Mouse (Mus musculus): ENCODE data around the gene Mast3. TPM values are rescaled to one million over a fixed set of nuclear protein-coding genes. Genes with fewer than 3 reads are reported as not detected.
A peak's percentile ranks its signal among the peaks of the same experiment; 100 is the strongest.

Mast3 gene
- polyA plus RNA-seq, 2 experiments, result 14.4 to 37.2 TPM

GRCm38 (mm10) chr8:70801830-70802229 is 3.0 kb downstream of the Mast3 start:
- WGBS, result 78% methylated on average over 1 of the region's 1 CpGs
- ATAC-seq (ENCODE audit: low FRiP score, low read depth) (no peak), DNase-seq (ENCODE audit: low spot score) (no peak)
- Histone ChIP-seq H3K9ac (ENCODE audit: low read depth, low read length, severe bottlenecking) (no peak overlapping the region), H3K4me2 (replicated peaks; ENCODE audit: low read depth, low read length, severe bottlenecking) (no peak overlapping the region), H3K4me3 (replicated peaks; ENCODE audit: low read length) (no peak overlapping the region), H3K27me3 (ENCODE audit: control insufficient read depth, insufficient read depth, low read length) (peaks cover 39% of the 10 kb centered on the region), H3K36me3 (ENCODE audit: control insufficient read depth, insufficient read depth, low read length) (no peaks in the 10 kb centered on the region), H3K4me1 (ENCODE audit: control insufficient read depth, insufficient read depth, low read length) (peaks cover 12% of the 10 kb centered on the region), H3K27ac (replicated peaks; ENCODE audit: low read depth, low read length) (no peak overlapping the region), H3K9me3 (ENCODE audit: control insufficient read depth, low read length) (no peaks in the 10 kb centered on the region)
- TF ChIP-seq POLR2A (IDR thresholded peaks at IDR 0.05; ENCODE audit: borderline replicate concordance, extremely low read depth, insufficient read depth, insufficient read length), result no peak

GRCm38 (mm10) chr8:70801156-70801555 is 3.7 kb downstream of the Mast3 start:
- Histone ChIP-seq H3K27ac (replicated peaks; ENCODE audit: low read depth, low read length) (no peak overlapping the region), H3K4me1 (ENCODE audit: control insufficient read depth, insufficient read depth, low read length) (peaks cover 12% of the 10 kb centered on the region), H3K4me3 (replicated peaks; ENCODE audit: low read length) (no peak overlapping the region), H3K36me3 (ENCODE audit: control insufficient read depth, insufficient read depth, low read length) (no peaks in the 10 kb centered on the region), H3K9me3 (ENCODE audit: control insufficient read depth, low read length) (no peaks in the 10 kb centered on the region), H3K27me3 (ENCODE audit: control insufficient read depth, insufficient read depth, low read length) (peaks cover 39% of the 10 kb centered on the region), H3K4me2 (replicated peaks; ENCODE audit: low read depth, low read length, severe bottlenecking) (no peak overlapping the region), H3K9ac (ENCODE audit: low read depth, low read length, severe bottlenecking) (no peak overlapping the region)
- no peak for ATAC-seq (ENCODE audit: low FRiP score, low read depth)
- TF ChIP-seq POLR2A (IDR thresholded peaks at IDR 0.05; ENCODE audit: borderline replicate concordance, extremely low read depth, insufficient read depth, insufficient read length), result no peak
- no peak for DNase-seq (ENCODE audit: low spot score)
- WGBS, result 52% methylated on average over 13 of the region's 15 CpGs

GRCm38 (mm10) chr8:70800648-70801047 is 4.2 kb downstream of the Mast3 start:
- H3K4me3 ChIP-seq (replicated peaks; ENCODE audit: low read length), result no peak overlapping the region
- no peak overlapping the region for H3K9ac ChIP-seq (ENCODE audit: low read depth, low read length, severe bottlenecking)
- no peak for ATAC-seq (ENCODE audit: low FRiP score, low read depth)
- no peaks in the 10 kb centered on the region for H3K9me3 ChIP-seq (ENCODE audit: control insufficient read depth, low read length)
- H3K4me2 ChIP-seq (replicated peaks; ENCODE audit: low read depth, low read length, severe bottlenecking), result no peak overlapping the region
- H3K4me1 ChIP-seq (ENCODE audit: control insufficient read depth, insufficient read depth, low read length), result peaks cover 12% of the 10 kb centered on the region
- no peak for TF ChIP-seq POLR2A (IDR thresholded peaks at IDR 0.05; ENCODE audit: borderline replicate concordance, extremely low read depth, insufficient read depth, insufficient read length)
- H3K27ac ChIP-seq (replicated peaks; ENCODE audit: low read depth, low read length), result no peak overlapping the region
- DNase-seq (ENCODE audit: low spot score), result no peak
- 50% methylated on average over 10 of the region's 10 CpGs for WGBS
- no peaks in the 10 kb centered on the region for H3K36me3 ChIP-seq (ENCODE audit: control insufficient read depth, insufficient read depth, low read length)
- peaks cover 39% of the 10 kb centered on the region for H3K27me3 ChIP-seq (ENCODE audit: control insufficient read depth, insufficient read depth, low read length)

- WGBS, result 16% methylated on average over 15 of the region's 15 CpGs
- no peaks in the 10 kb centered on the region for H3K36me3 ChIP-seq (ENCODE audit: control insufficient read depth, insufficient read depth, low read length)
- ATAC-seq (ENCODE audit: low FRiP score, low read depth), result no peak
- peak overlapping the region; percentile 93 for H3K4me2 ChIP-seq (replicated peaks; ENCODE audit: low read depth, low read length, severe bottlenecking)
- peaks cover 24% of the 10 kb centered on the region for H3K27me3 ChIP-seq (ENCODE audit: control insufficient read depth, insufficient read depth, low read length)
- TF ChIP-seq POLR2A (IDR thresholded peaks at IDR 0.05; ENCODE audit: borderline replicate concordance, extremely low read depth, insufficient read depth, insufficient read length), result no peak
- 0 out of 2 replicates have a peak overlapping the region, but pooled peaks have one; percentile 45 for H3K9ac ChIP-seq (ENCODE audit: low read depth, low read length, severe bottlenecking)
- H3K4me1 ChIP-seq (ENCODE audit: control insufficient read depth, insufficient read depth, low read length), result peaks cover 3% of the 10 kb centered on the region; the same call in 1 of the 2 replicates
- H3K27ac ChIP-seq (replicated peaks; ENCODE audit: low read depth, low read length), result no peak overlapping the region
- H3K4me3 ChIP-seq (replicated peaks; ENCODE audit: low read length), result peak overlapping the region; percentile 54; the same call in 1 of the 2 replicates
- no peak for DNase-seq (ENCODE audit: low spot score)
- H3K9me3 ChIP-seq (ENCODE audit: control insufficient read depth, low read length), result no peaks in the 10 kb centered on the region
These were observed 6.6 kb downstream of the Mast3 start for GRCm38 (mm10) chr8:70798281-70798680.

- DNase-seq (ENCODE audit: low spot score) (peak; percentile 96), ATAC-seq (ENCODE audit: low FRiP score, low read depth) (peak; percentile 89)
- Histone ChIP-seq H3K27me3 (ENCODE audit: control insufficient read depth, insufficient read depth, low read length) (peaks cover 21% of the 10 kb centered on the region), H3K4me1 (ENCODE audit: control insufficient read depth, insufficient read depth, low read length) (peaks cover 10% of the 10 kb centered on the region), H3K9ac (ENCODE audit: low read depth, low read length, severe bottlenecking) (peak overlapping the region; percentile 45), H3K27ac (replicated peaks; ENCODE audit: low read depth, low read length) (no peak overlapping the region), H3K4me3 (replicated peaks; ENCODE audit: low read length) (peak overlapping the region; percentile 54), H3K36me3 (ENCODE audit: control insufficient read depth, insufficient read depth, low read length) (no peaks in the 10 kb centered on the region), H3K9me3 (ENCODE audit: control insufficient read depth, low read length) (no peaks in the 10 kb centered on the region), H3K4me2 (replicated peaks; ENCODE audit: low read depth, low read length, severe bottlenecking) (peak overlapping the region; percentile 93)
- 1% methylated on average over 54 of the region's 57 CpGs for WGBS
- TF ChIP-seq POLR2A (IDR thresholded peaks at IDR 0.05; ENCODE audit: borderline replicate concordance, extremely low read depth, insufficient read depth, insufficient read length), result no peak
These were observed 7.5 kb downstream of the Mast3 start for GRCm38 (mm10) chr8:70797081-70798070.

All from limb, embryonic 14.5 days (tissue).